Mouse (Mus musculus): ENCODE measurements around the gene St3gal5.

DNA sequence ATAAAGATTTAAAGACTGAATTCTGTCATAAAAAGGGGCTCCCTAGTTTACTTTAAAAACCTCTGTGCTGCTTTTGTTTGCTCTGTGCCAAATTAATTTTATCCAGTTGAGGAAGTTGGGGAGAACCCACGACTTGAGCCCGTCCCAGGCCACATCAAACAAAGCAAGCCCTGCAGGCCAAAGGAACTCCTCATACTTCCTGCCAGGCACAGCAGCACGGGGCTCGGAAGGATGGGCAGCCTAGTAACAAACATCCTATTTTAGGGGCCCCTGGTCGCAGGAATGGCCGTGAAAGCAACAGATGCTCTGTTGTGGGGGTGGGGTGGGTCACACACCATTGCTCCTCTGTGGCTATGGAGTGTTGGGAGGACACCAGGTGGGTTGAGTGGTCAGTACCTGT is 45.6 kb upstream of the St3gal5 start:
- TF ChIP-seq POLR2A (IDR thresholded peaks at IDR 0.05; ENCODE audit: borderline replicate concordance, extremely low read depth, low read depth, low read length), result no peak
- TF ChIP-seq CTCF (IDR thresholded peaks at IDR 0.05; ENCODE audit: insufficient read depth, low read length), result no peak
